Mouse (Mus musculus) cortical plate, adult 2 months (tissue): ENCODE measurements around the gene Vps13d.

Experiments used
- CTCF ChIP-seq: fragments of 200-500 bp; IDR thresholded peaks from 2 replicates; pipeline ENCODE4 v1.5.1; 2011; ENCODE audit warnings: mild to moderate bottlenecking, control low read depth, low read length; ENCODE audit not compliant: insufficient read depth; ENCODE audit errors: extremely low read depth
- POLR2A ChIP-seq: fragments of 200-500 bp; IDR thresholded peaks from 2 replicates; pipeline ENCODE4 v1.6.1; 2011; ENCODE audit warnings: mild to moderate bottlenecking, low read length, control low read depth; ENCODE audit not compliant: insufficient read depth; ENCODE audit errors: extremely low read depth

DNA sequence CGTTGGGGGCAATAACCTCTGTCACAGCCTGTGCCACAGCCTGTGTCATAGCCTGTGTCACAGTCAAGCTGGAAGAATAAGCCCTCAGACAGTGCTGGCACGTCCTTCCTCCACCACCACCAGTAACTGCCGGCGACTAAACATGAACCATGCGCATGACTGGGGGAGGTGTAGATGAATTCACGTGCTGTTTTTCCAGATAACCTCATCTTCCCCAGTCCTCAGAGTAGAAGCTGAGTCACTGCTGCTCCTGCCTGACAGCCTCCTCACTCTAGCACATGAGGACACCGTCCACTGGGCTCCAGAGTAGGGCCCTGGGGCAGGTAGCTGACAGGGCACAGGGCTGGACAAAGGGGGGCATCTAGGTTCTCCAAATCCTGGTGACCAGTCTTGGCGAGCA, 27.3 kb upstream of the Vps13d start:
- TF ChIP-seq CTCF (no peak), POLR2A (no peak)
